In genomic region chr1:42851810-42852209, GRCm38 (mm10) we compare ENCODE assay signal across 8 mouse cellular contexts. TPM values are rescaled to one million over a fixed set of nuclear protein-coding genes. Genes with fewer than 3 reads are reported as not detected.
DNase-seq lines count a peak whose midpoint lies in the region; ATAC-seq and TF ChIP-seq lines count a peak whose summit lies in the region.

No protein-coding gene starts in this region.

- 1% methylated on average over 16 of the region's 16 CpGs for WGBS in kidney, embryonic 16.5 days
- WGBS in forebrain, embryonic 11.5 days: 3% methylated on average over 16 of the region's 16 CpGs
- WGBS in liver, embryonic 14.5 days (ENCODE audit: insufficient replicate concordance): 3% methylated on average over 16 of the region's 16 CpGs

- no peaks in the 10 kb centered on the region for H3K36me3 ChIP-seq in kidney, embryonic 16.5 days (ENCODE audit: insufficient read depth, low read length)
- H3K36me3 ChIP-seq in forebrain, embryonic 11.5 days (ENCODE audit: control insufficient read depth, insufficient read depth, low read length): no peaks in the 10 kb centered on the region
- H3K36me3 ChIP-seq in liver, embryonic 14.5 days (replicated peaks; ENCODE audit: control insufficient read depth, insufficient read depth, low read depth): no peaks in the 10 kb centered on the region

- no peak for DNase-seq in kidney, adult 18-20 months
- peak; percentile 19 for DNase-seq in R1 (ENCODE audit: low read depth, low spot score)
- DNase-seq in forebrain, embryonic 11.5 days (ENCODE audit: low spot score): no peak
- no peak for DNase-seq in liver, embryonic 14.5 days (ENCODE audit: low read depth in 3 of 3, low spot score in 3 of 3)
- no peak for DNase-seq in layer of hippocampus, postnatal 14 days (ENCODE audit: low spot score in 2 of 2)
- no peak for DNase-seq in B cell, adult 2 months
- no peak for DNase-seq in frontal cortex, postnatal 25 days (ENCODE audit: low spot score in 2 of 2)

- ATAC-seq in kidney, embryonic 16.5 days (ENCODE audit: low FRiP score, low TSS enrichment): no peak
- ATAC-seq in forebrain, embryonic 11.5 days (replicated peaks; ENCODE audit: low FRiP score): no peak
- no peak for ATAC-seq in liver, embryonic 14.5 days (ENCODE audit: insufficient read depth)

- H3K9me3 ChIP-seq in kidney, embryonic 16.5 days (ENCODE audit: low read length): no peaks in the 10 kb centered on the region
- no peaks in the 10 kb centered on the region for H3K9me3 ChIP-seq in forebrain, embryonic 11.5 days (ENCODE audit: control insufficient read depth, low read length)
- H3K9me3 ChIP-seq in liver, embryonic 14.5 days (ENCODE audit: control insufficient read depth, low read length): no peaks in the 10 kb centered on the region

- H3K4me3 ChIP-seq in kidney, embryonic 16.5 days (ENCODE audit: low read length): peak overlapping the region; percentile 63
- H3K4me3 ChIP-seq in forebrain, embryonic 11.5 days (ENCODE audit: low read depth, low read length): peak overlapping the region; percentile 93
- H3K4me3 ChIP-seq in liver, embryonic 14.5 days (ENCODE audit: insufficient read depth in 1 of 2, low read depth in 2 of 2, low read length in 2 of 2): peak overlapping the region; percentile 74 to 82

- H3K27me3 ChIP-seq in kidney, embryonic 16.5 days (ENCODE audit: insufficient read depth, low read length): no peaks in the 10 kb centered on the region
- H3K27me3 ChIP-seq in forebrain, embryonic 11.5 days (ENCODE audit: control insufficient read depth, insufficient read depth, low read length): no peaks in the 10 kb centered on the region
- H3K27me3 ChIP-seq in liver, embryonic 14.5 days (ENCODE audit: control insufficient read depth, insufficient read depth, low read length): no peaks in the 10 kb centered on the region

- no peak for TF ChIP-seq CTCF in liver, embryonic 14.5 days (IDR thresholded peaks at IDR 0.05; ENCODE audit: low read depth)

- H3K9ac ChIP-seq in kidney, embryonic 16.5 days (replicated peaks; ENCODE audit: low read length): peak overlapping the region; percentile 76
- peak overlapping the region; percentile 86 for H3K9ac ChIP-seq in forebrain, embryonic 11.5 days (ENCODE audit: low read length)
- H3K9ac ChIP-seq in liver, embryonic 14.5 days (replicated peaks): peak overlapping the region; percentile 74

- no peak overlapping the region; the same call in 1 of the 2 replicates for H3K27ac ChIP-seq in kidney, embryonic 16.5 days (ENCODE audit: low read length)
- H3K27ac ChIP-seq in forebrain, embryonic 11.5 days (ENCODE audit: low read depth, low read length): no peak overlapping the region
- no peak overlapping the region for H3K27ac ChIP-seq in liver, embryonic 14.5 days

- TF ChIP-seq EP300 in liver, embryonic 14.5 days (IDR thresholded peaks at IDR 0.05; ENCODE audit: low read depth): no peak

- peak overlapping the region; percentile 83 for H3K4me2 ChIP-seq in kidney, embryonic 16.5 days (replicated peaks; ENCODE audit: low read depth, low read length)
- H3K4me2 ChIP-seq in forebrain, embryonic 11.5 days (ENCODE audit: low read depth, low read length, severe bottlenecking): peak overlapping the region; percentile 53
- H3K4me2 ChIP-seq in liver, embryonic 14.5 days (ENCODE audit: low read depth): peak overlapping the region; percentile 85

- H3K4me1 ChIP-seq in kidney, embryonic 16.5 days (ENCODE audit: insufficient read depth, low read length): peaks cover 8% of the 10 kb centered on the region
- H3K4me1 ChIP-seq in forebrain, embryonic 11.5 days (replicated peaks; ENCODE audit: control insufficient read depth, insufficient read depth, low read length): no peaks in the 10 kb centered on the region
- H3K4me1 ChIP-seq in liver, embryonic 14.5 days (replicated peaks; ENCODE audit: control insufficient read depth in 2 of 2, insufficient read depth in 2 of 2, low read length in 1 of 2): peaks cover 8 to 11% of the 10 kb centered on the region in 2 experiments; a peak in 3 of 4 replicates

RNA-seq across cellular contexts. Expression of gene Mrps9, which starts 0.8 kb away (rescaled TPM):
- 59.1 and 65.0 TPM in 2 replicates for polyA plus RNA-seq in kidney, embryonic 16.5 days (2015; fragmentation: Nextera tagmentation; extraction: Ambion mirVana)
- polyA plus RNA-seq in forebrain, embryonic 11.5 days (2014; fragmentation: Nextera tagmentation; extraction: Ambion mirVana): 58.8 and 60.3 TPM in 2 replicates
- 13.4 and 22.0 TPM in 2 replicates for polyA plus RNA-seq in liver, embryonic 14.5 days (2012; rRNA removed)
- polyA plus RNA-seq in liver, embryonic 14.5 days (2014; fragmentation: Nextera tagmentation; extraction: Ambion mirVana): 26.0 and 26.3 TPM in 2 replicates
- total RNA-seq in layer of hippocampus, postnatal 14 days (2021): 10 to 100 TPM; 42.0 to 42.2 TPM
